Mouse (Mus musculus): ENCODE measurements around the gene Capn5. TPM values are rescaled to one million over a fixed set of nuclear protein-coding genes. Genes with fewer than 3 reads are reported as not detected.

Capn5 gene
- 12.9 and 13.0 TPM in 2 replicates for polyA plus RNA-seq (2015; fragmentation: Nextera tagmentation; extraction: Ambion mirVana)

DNA sequence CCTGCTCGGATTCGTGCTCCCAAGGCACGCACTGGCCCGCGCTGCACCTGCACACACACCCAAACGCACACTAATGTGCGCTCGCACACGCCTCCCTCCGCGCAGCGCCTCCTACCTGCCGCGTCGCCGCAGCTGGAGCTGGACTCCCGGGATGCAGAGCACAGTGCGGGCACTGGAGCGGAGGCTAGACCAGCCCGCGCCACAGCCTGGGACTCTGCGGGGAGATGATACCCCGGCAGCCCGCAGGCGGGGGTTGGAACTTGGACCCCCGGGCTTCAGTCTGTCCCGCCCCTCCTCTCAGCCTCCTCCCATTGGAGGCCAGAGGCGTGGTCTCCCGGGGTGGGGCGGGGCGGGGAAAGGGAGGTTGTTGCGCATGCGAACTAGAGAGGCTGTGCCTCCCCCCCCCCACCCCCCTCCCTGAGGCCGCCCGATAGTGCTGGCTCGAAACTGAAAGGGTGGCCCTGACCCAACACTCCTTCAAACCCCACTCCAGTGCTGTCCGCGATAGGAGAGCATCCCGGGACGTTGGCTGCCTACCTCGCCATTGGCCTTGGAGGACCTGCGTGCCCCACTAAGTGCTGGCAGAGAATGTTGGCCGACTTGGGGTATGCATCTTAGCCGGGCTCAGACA is at the start of gene Capn5:
Gene Capn5 (minus strand): TSS at position 346 of the 631 bp plus-strand sequence.
- ATAC-seq (replicated peaks; ENCODE audit: low FRiP score, low read depth) = peak; percentile 78
- peak within 1 kb of the TSS; percentile 85 for H3K27ac ChIP-seq
- peak within 1 kb of the TSS; percentile 72 for H3K9ac ChIP-seq (ENCODE audit: low read depth, low read length)
- TF ChIP-seq CTCF (IDR thresholded peaks at IDR 0.05; ENCODE audit: low read depth) = peak; percentile 68
- H3K36me3 ChIP-seq (ENCODE audit: insufficient read depth, low read length) = no peaks in the 10 kb centered on the region
- DNase-seq (ENCODE audit: low spot score) = peak; percentile 83
- H3K4me3 ChIP-seq (replicated peaks; ENCODE audit: low read depth, low read length) = peak within 1 kb of the TSS; percentile 85
- H3K27me3 ChIP-seq (ENCODE audit: insufficient read depth, low read length) = no peaks in the 10 kb centered on the region
- peak within 1 kb of the TSS; percentile 91 for H3K4me2 ChIP-seq (ENCODE audit: low read length)
- 2% methylated on average over 39 of the region's 44 CpGs for WGBS
- H3K4me1 ChIP-seq (replicated peaks; ENCODE audit: insufficient read depth, low read length) = peaks cover 12% of the 10 kb centered on the region; the same call in 1 of the 2 replicates
- no peaks in the 10 kb centered on the region for H3K9me3 ChIP-seq (replicated peaks; ENCODE audit: low read length)

DNA sequence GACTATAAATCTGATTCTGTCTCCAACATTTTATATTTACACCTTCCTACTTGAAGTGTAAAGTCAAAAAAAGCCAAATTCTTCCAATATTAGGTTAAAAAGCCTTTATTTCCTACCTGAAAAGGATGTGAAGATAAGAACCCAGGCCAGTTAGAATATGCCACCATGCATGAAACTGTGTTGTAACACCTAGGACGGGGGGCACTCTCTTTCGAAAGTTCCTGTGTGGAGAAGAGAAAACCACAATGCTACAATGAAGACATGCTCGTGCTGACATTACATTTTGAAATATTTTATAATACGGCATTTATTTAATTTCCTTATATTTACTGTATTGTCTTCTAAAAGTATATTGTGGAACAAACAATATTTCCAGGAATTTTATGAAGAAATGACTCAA is 45.7 kb upstream of the Capn5 start:
- no peaks in the 10 kb centered on the region for H3K36me3 ChIP-seq (ENCODE audit: insufficient read depth, low read length)
- H3K27ac ChIP-seq = no peak overlapping the region
- no peak overlapping the region for H3K4me3 ChIP-seq (replicated peaks; ENCODE audit: low read depth, low read length)
- no peaks in the 10 kb centered on the region for H3K4me1 ChIP-seq (replicated peaks; ENCODE audit: insufficient read depth, low read length)
- no peaks in the 10 kb centered on the region for H3K9me3 ChIP-seq (replicated peaks; ENCODE audit: low read length)
- no peak overlapping the region for H3K9ac ChIP-seq (ENCODE audit: low read depth, low read length)
- no peaks in the 10 kb centered on the region for H3K27me3 ChIP-seq (ENCODE audit: insufficient read depth, low read length)
- DNase-seq (ENCODE audit: low spot score) (no peak), ATAC-seq (replicated peaks; ENCODE audit: low FRiP score, low read depth) (no peak)
- no peak for TF ChIP-seq CTCF (IDR thresholded peaks at IDR 0.05; ENCODE audit: low read depth)
- WGBS = 92% methylated on average over 4 of the region's 4 CpGs
- H3K4me2 ChIP-seq (ENCODE audit: low read length) = no peak overlapping the region

DNA sequence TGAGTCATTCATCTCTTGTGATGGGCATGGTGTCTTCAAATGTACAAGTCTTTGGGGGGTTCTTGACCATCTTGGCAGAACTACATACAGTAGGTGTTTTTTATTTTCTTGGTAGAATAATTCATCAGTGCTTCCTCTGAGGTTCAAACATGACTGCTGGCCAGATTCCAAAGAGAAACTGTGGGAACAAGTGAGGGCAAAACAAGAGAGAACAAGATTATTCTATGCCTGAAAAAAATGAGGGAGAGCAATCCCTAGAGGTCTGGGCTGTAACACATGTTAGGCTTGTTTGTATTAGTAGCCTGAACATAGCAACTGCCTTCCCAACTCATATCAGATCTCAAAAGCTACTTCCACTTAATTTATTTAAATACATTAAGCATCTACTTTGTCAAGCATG is 38.6 kb upstream of the Capn5 start:
- H3K4me2 ChIP-seq (ENCODE audit: low read length) = no peak overlapping the region
- no peaks in the 10 kb centered on the region for H3K27me3 ChIP-seq (ENCODE audit: insufficient read depth, low read length)
- H3K9me3 ChIP-seq (replicated peaks; ENCODE audit: low read length) = no peaks in the 10 kb centered on the region
- no peak for DNase-seq (ENCODE audit: low spot score)
- H3K4me1 ChIP-seq (replicated peaks; ENCODE audit: insufficient read depth, low read length) = no peaks in the 10 kb centered on the region
- no peak overlapping the region for H3K4me3 ChIP-seq (replicated peaks; ENCODE audit: low read depth, low read length)
- H3K27ac ChIP-seq = no peak overlapping the region
- H3K36me3 ChIP-seq (ENCODE audit: insufficient read depth, low read length) = no peaks in the 10 kb centered on the region
- no peak overlapping the region for H3K9ac ChIP-seq (ENCODE audit: low read depth, low read length)
- no peak for TF ChIP-seq CTCF (IDR thresholded peaks at IDR 0.05; ENCODE audit: low read depth)
- no peak for ATAC-seq (replicated peaks; ENCODE audit: low FRiP score, low read depth)

DNA sequence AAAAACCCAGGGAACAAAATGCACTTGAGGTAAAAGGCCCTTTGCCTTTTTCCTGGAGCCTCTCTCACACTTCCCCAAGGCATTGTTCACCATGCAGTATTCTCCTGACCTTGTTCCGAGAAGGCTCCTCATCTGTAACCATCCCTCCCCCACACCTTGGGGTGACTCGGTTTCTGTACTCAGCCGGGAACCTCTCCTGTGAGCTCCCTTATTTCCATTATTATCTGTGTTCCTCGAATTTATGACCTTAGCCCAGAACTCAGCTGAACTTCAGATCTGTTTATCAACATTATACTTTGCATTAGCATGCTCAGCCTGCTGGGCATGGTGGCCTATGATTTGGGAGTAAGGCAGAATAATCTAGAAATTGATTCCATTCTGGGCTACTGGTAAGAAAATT is 24.9 kb upstream of the Capn5 start:
- H3K4me1 ChIP-seq (replicated peaks; ENCODE audit: insufficient read depth, low read length) = no peaks in the 10 kb centered on the region
- no peak overlapping the region for H3K27ac ChIP-seq
- no peaks in the 10 kb centered on the region for H3K9me3 ChIP-seq (replicated peaks; ENCODE audit: low read length)
- H3K4me3 ChIP-seq (replicated peaks; ENCODE audit: low read depth, low read length) = no peak overlapping the region
- ATAC-seq (replicated peaks; ENCODE audit: low FRiP score, low read depth) = no peak
- no peaks in the 10 kb centered on the region for H3K36me3 ChIP-seq (ENCODE audit: insufficient read depth, low read length)
- 59% methylated on average over 4 of the region's 4 CpGs for WGBS
- no peak overlapping the region for H3K4me2 ChIP-seq (ENCODE audit: low read length)
- no peak overlapping the region for H3K9ac ChIP-seq (ENCODE audit: low read depth, low read length)
- H3K27me3 ChIP-seq (ENCODE audit: insufficient read depth, low read length) = no peaks in the 10 kb centered on the region
- no peak for TF ChIP-seq CTCF (IDR thresholded peaks at IDR 0.05; ENCODE audit: low read depth)
- no peak for DNase-seq (ENCODE audit: low spot score)

GRCm38 (mm10) chr7:98201493-98202028 is 23.5 kb upstream of the Capn5 start:
- no peak overlapping the region for H3K27ac ChIP-seq
- no peak for DNase-seq (ENCODE audit: low spot score)
- H3K9me3 ChIP-seq (replicated peaks; ENCODE audit: low read length) = no peaks in the 10 kb centered on the region
- no peak for TF ChIP-seq CTCF (IDR thresholded peaks at IDR 0.05; ENCODE audit: low read depth)
- H3K27me3 ChIP-seq (ENCODE audit: insufficient read depth, low read length) = no peaks in the 10 kb centered on the region
- ATAC-seq (replicated peaks; ENCODE audit: low FRiP score, low read depth) = no peak
- no peak overlapping the region for H3K9ac ChIP-seq (ENCODE audit: low read depth, low read length)
- H3K4me2 ChIP-seq (ENCODE audit: low read length) = no peak overlapping the region
- H3K4me3 ChIP-seq (replicated peaks; ENCODE audit: low read depth, low read length) = no peak overlapping the region
- no peaks in the 10 kb centered on the region for H3K4me1 ChIP-seq (replicated peaks; ENCODE audit: insufficient read depth, low read length)
- 63% methylated on average over 5 of the region's 5 CpGs for WGBS
- H3K36me3 ChIP-seq (ENCODE audit: insufficient read depth, low read length) = no peaks in the 10 kb centered on the region

- H3K27me3 ChIP-seq (ENCODE audit: insufficient read depth, low read length) = 0 out of 2 replicates have a peak, but pooled peaks cover 6% of the 10 kb centered on the region
- H3K9ac ChIP-seq (ENCODE audit: low read depth, low read length) = no peak overlapping the region
- H3K4me3 ChIP-seq (replicated peaks; ENCODE audit: low read depth, low read length) = no peak overlapping the region
- H3K36me3 ChIP-seq (ENCODE audit: insufficient read depth, low read length) = no peaks in the 10 kb centered on the region
- WGBS = 87% methylated on average over 3 of the region's 3 CpGs
- TF ChIP-seq CTCF (IDR thresholded peaks at IDR 0.05; ENCODE audit: low read depth) = no peak
- DNase-seq (ENCODE audit: low spot score) (no peak), ATAC-seq (replicated peaks; ENCODE audit: low FRiP score, low read depth) (no peak)
- H3K9me3 ChIP-seq (replicated peaks; ENCODE audit: low read length) = no peaks in the 10 kb centered on the region
- no peak overlapping the region for H3K27ac ChIP-seq
- no peaks in the 10 kb centered on the region for H3K4me1 ChIP-seq (replicated peaks; ENCODE audit: insufficient read depth, low read length)
- H3K4me2 ChIP-seq (ENCODE audit: low read length) = no peak overlapping the region
These were observed 22.3 kb upstream of the Capn5 start for GRCm38 (mm10) chr7:98200396-98200795.

All from kidney, postnatal 0 days (tissue).